Mouse (Mus musculus): Measurements from ENCODE around the gene Adcyap1. TPM values are rescaled to one million over a fixed set of nuclear protein-coding genes. Genes with fewer than 3 reads are reported as not detected.

Gene Adcyap1
- polyA plus RNA-seq, 1 experiment from 2014 or later = 28.4 TPM

DNA sequence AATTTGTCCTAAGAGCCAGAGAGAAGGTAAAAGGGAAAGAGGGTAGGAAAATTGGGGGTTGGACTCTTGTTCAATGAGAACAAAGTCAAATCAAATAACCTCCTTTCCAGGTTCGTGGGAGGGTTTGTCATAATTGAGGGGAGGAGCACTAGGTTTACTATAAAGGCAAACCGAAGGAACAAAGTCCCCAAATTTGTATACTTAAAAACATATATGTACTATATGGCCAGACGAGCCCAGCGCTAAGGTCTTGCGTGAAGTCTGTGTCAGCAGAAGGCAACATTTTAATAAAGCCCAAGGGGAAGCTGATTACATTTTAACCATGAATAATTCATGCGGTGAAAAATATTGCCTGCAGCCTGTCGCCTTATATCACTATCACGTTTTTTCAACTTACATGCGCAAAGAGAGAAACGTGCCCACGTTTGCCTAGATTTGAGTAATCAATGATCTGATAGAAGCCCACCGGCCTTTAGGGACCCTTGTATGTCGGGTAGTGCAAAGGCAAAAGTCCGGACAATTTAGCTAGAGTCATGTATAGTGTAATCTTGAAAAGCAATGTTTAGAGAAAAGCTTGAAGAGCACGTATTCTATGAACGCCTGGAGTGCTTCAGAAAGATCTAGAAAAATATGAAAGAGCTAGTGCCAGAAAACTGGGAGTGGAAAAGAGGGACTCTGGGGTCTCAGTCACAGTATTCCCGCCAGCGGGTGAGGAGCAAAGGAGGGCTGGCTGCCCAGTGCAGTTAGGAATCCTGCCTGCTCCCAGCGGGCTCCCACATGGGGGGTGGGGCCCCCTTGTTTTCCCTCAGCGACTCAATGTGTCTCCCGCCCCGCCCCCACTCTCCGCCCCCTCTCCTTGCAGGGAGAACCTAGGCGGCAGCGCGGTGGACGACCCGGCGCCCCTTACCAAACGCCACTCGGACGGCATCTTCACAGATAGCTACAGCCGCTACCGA is 4.5 kb downstream of the Adcyap1 start:
- Histone ChIP-seq H3K36me3 (no peaks in the 10 kb centered on the region), H3K9me3 (no peaks in the 10 kb centered on the region), H3K4me1 (replicated peaks) (peaks cover 44% of the 10 kb centered on the region), H3K27me3 (peaks cover 28% of the 10 kb centered on the region), H3K27ac (replicated peaks) (peak overlapping the region; percentile 84), H3K9ac (peak overlapping the region; percentile 51), H3K4me3 (peak overlapping the region; percentile 48), H3K4me2 (peak overlapping the region; percentile 74)
- ATAC-seq (ENCODE audit: low FRiP score, low read depth) = peak; percentile 4
- under 1% methylated on average over 34 of the region's 34 CpGs for WGBS

GRCm38 (mm10) chr17:93217785-93218184 is 19.0 kb downstream of the Adcyap1 start:
- no peaks in the 10 kb centered on the region for H3K4me1 ChIP-seq (replicated peaks)
- no peaks in the 10 kb centered on the region for H3K9me3 ChIP-seq
- no peaks in the 10 kb centered on the region for H3K27me3 ChIP-seq
- H3K4me3 ChIP-seq = no peak overlapping the region
- no peak overlapping the region for H3K9ac ChIP-seq
- no peak for ATAC-seq (ENCODE audit: low FRiP score, low read depth)
- no peak overlapping the region for H3K27ac ChIP-seq (replicated peaks)
- H3K36me3 ChIP-seq = no peaks in the 10 kb centered on the region
- H3K4me2 ChIP-seq = no peak overlapping the region
- 93% methylated on average over 6 of the region's 6 CpGs for WGBS

DNA sequence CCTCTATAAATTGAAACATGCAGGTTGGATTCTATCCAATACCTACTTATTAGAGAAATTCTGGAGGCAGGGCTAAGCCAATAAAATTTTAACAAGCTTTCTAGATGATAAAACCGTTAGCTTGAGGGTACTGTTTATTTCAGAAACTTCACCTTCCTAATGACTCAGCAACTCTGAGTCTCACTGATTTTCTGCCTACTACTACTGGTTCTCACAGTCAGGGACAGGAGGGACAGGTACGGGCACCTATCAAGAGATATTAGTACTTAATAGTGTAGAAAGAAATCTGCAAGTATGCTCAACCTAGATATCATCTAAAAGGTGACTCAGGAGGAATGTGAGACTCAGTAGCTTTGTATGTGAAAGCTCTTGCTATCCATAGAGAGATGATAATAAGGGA is 19.8 kb downstream of the Adcyap1 start:
- no peak for ATAC-seq (ENCODE audit: low FRiP score, low read depth)
- no peak overlapping the region for H3K4me3 ChIP-seq
- no peak overlapping the region for H3K27ac ChIP-seq (replicated peaks)
- WGBS = 76% methylated on average over 2 of the region's 2 CpGs
- no peaks in the 10 kb centered on the region for H3K36me3 ChIP-seq
- no peak overlapping the region for H3K9ac ChIP-seq
- no peaks in the 10 kb centered on the region for H3K27me3 ChIP-seq
- no peak overlapping the region for H3K4me2 ChIP-seq
- no peaks in the 10 kb centered on the region for H3K4me1 ChIP-seq (replicated peaks)
- H3K9me3 ChIP-seq = no peaks in the 10 kb centered on the region

DNA sequence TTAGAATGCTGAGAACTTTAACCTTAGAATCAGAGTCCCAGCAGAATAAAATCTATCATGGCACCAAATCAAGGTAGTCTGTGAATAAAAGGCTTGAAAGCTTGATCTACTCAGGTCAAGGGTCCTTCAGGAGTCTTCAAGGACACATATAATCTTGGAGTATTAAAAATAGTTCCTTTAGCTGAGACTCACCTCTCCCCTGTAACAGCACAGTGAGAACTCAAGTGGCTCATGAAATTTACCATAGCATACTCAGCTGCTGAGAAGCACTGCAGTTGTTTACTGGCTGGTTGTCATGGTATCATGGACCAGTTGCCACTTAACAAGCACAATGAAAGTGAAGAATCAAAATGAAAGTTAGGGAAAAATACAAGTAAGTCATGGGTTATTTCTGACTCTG is 38.5 kb downstream of the Adcyap1 start:
- H3K27me3 ChIP-seq = no peaks in the 10 kb centered on the region
- ATAC-seq (ENCODE audit: low FRiP score, low read depth) = no peak
- H3K4me3 ChIP-seq = no peak overlapping the region
- H3K27ac ChIP-seq (replicated peaks) = no peak overlapping the region
- no peaks in the 10 kb centered on the region for H3K9me3 ChIP-seq
- no peaks in the 10 kb centered on the region for H3K4me1 ChIP-seq (replicated peaks)
- no peak overlapping the region for H3K9ac ChIP-seq
- H3K36me3 ChIP-seq = no peaks in the 10 kb centered on the region
- no peak overlapping the region for H3K4me2 ChIP-seq

All from hindbrain, embryonic 15.5 days (tissue).